Mouse (Mus musculus) ES-E14 (cell line): Measurements from ENCODE around the gene Col4a3. TPM values are rescaled to one million over a fixed set of nuclear protein-coding genes. Genes with fewer than 3 reads are reported as not detected.
A peak's percentile ranks its signal among the peaks of the same experiment; 100 is the strongest.

Source experiments
- DNase-seq: peaks from one replicate; pipeline ENCODE4 v3.0.0-alpha.2; 2013; ENCODE audit warnings: low read depth, low spot score
- H3K27ac ChIP-seq: 2 replicates; pipeline ENCODE4 v1.5.1; 2012; ENCODE audit warnings: low read depth, mild to moderate bottlenecking, low read length, moderate library complexity, mixed read lengths; ENCODE audit not compliant: poor library complexity, insufficient read depth, severe bottlenecking
- H3K36me3 ChIP-seq: 2 replicates; pipeline ENCODE4 v1.6.1; 2012; ENCODE audit warnings: mild to moderate bottlenecking, low read length, moderate library complexity, mixed read lengths; ENCODE audit not compliant: control insufficient read depth, poor library complexity, insufficient read depth, severe bottlenecking
- H3K4me1 ChIP-seq, 2 experiments: fragments of 150-350 bp in 1 of 2; sonication (generic) in 1 of 2; 2 replicates each; pipeline ENCODE4 v1.6.1; 2012; ENCODE audit warnings: low read length in 2 of 2, mild to moderate bottlenecking in 1 of 2, mixed read lengths in 1 of 2; ENCODE audit not compliant: control insufficient read depth in 2 of 2, insufficient read depth in 2 of 2, poor library complexity in 1 of 2
- H3K4me3 ChIP-seq, 2 experiments: fragments of 150-350 bp in 1 of 2; sonication (generic) in 1 of 2; 2 replicates each; pipeline ENCODE4 v1.5.1; 2012; ENCODE audit warnings: low read length in 2 of 2, low read depth in 1 of 2, mild to moderate bottlenecking in 1 of 2, mixed read lengths in 1 of 2; ENCODE audit not compliant: insufficient read depth in 1 of 2, poor library complexity in 1 of 2, severe bottlenecking in 1 of 2
- H3K9ac ChIP-seq: 2 replicates; pipeline ENCODE4 v1.6.1; 2012; ENCODE audit warnings: low read depth, mild to moderate bottlenecking, low read length, mixed read lengths; ENCODE audit not compliant: poor library complexity, insufficient read depth, severe bottlenecking
- H3K9me3 ChIP-seq: fragments of 150-350 bp; sonication (generic); 2 replicates; pipeline ENCODE4 v1.6.1; 2012; ENCODE audit warnings: low read depth, mild to moderate bottlenecking, low read length; ENCODE audit not compliant: control insufficient read depth, insufficient read depth
- CHD2 ChIP-seq: IDR thresholded peaks from 2 replicates; pipeline ENCODE4 v1.6.1; 2014; ENCODE audit warnings: mild to moderate bottlenecking, low read depth, low read length, inconsistent platforms
- HCFC1 ChIP-seq: IDR thresholded peaks from 2 replicates; pipeline ENCODE4 v1.6.1; 2012; ENCODE audit warnings: low read length, inconsistent platforms, borderline replicate concordance; ENCODE audit not compliant: insufficient read depth
- MAFK ChIP-seq: IDR thresholded peaks from 2 replicates; pipeline ENCODE4 v1.6.1; 2014; ENCODE audit warnings: mild to moderate bottlenecking, low read depth, low read length, inconsistent platforms; ENCODE audit not compliant: insufficient read depth
- ZC3H11A ChIP-seq: IDR thresholded peaks from 2 replicates; pipeline ENCODE4 v1.6.1; 2012; ENCODE audit warnings: low read depth, mild to moderate bottlenecking, inconsistent platforms, low read length, borderline replicate concordance
- ZNF384 ChIP-seq: IDR thresholded peaks from 2 replicates; pipeline ENCODE4 v1.6.1; 2012; ENCODE audit warnings: low read depth, low read length, inconsistent platforms
- in situ Hi-C, 2 experiments: fragments of 600-800 bp; cut with MboI; formaldehyde crosslinking; loops; one replicate each; pipeline ENCODE4 v1.15.1; 2025; ENCODE audit warnings: low sequenced_read_pairs in 2 of 2, inconsistent platforms in 1 of 2; ENCODE audit not compliant: unreplicated experiment in 2 of 2
- total RNA-seq: library from RNA; depleted of rRNA; stranded (reverse); fragments of 300-350 nt; gene quantifications from 2 replicates; pipeline ENCODE4 v1.2.3, GENCODE M21; 2012

Gene Col4a3
- total RNA-seq, 1 experiment, result not detected

DNA sequence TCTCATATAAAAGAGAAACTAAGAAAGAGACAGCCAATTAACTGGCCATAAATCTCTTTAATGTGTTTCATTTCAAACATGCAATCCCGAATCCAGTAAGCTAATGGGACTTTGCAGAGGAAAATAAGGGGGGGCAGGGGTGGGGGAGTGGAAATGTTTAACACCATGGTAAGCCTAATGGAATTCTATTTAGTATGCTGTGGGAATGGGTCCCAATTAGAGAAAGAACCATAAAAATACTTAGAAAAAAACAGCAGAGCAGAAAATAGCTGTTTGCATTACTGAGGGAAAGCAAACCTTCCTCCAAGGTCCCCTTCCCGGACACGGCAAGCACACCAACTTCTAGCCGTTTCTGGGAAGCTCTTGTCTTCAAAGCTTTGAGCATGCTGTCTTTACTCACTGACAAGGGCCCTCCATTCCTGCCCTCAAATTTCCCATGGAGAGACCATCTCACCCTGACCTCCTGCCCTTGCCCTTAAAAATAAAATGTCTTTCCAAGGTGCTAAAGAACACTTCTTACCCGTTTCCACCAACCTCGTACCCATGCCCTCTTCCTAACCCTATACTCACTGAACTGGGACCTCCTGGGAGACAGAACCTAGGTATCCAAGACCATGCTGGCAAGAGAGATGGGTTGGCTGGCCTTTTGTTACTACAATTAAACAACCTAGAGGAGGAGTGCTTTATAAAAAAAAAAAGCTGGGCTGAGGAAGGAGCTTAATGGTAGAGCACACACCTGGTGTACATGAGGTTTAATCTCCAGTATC is 42.1 kb upstream of the Col4a3 start:
- Histone ChIP-seq H3K36me3 (no peaks in the 10 kb centered on the region), H3K4me3 (no peak overlapping the region), H3K9me3 (no peaks in the 10 kb centered on the region), H3K9ac (no peak overlapping the region), H3K4me1 (no peaks in the 10 kb centered on the region), H3K27ac (no peak overlapping the region)
- TF ChIP-seq ZNF384 (no peak), ZC3H11A (no peak), MAFK (no peak), CHD2 (no peak), HCFC1 (no peak)
- in situ Hi-C loops, result no loop called here
- no peak for DNase-seq

DNA sequence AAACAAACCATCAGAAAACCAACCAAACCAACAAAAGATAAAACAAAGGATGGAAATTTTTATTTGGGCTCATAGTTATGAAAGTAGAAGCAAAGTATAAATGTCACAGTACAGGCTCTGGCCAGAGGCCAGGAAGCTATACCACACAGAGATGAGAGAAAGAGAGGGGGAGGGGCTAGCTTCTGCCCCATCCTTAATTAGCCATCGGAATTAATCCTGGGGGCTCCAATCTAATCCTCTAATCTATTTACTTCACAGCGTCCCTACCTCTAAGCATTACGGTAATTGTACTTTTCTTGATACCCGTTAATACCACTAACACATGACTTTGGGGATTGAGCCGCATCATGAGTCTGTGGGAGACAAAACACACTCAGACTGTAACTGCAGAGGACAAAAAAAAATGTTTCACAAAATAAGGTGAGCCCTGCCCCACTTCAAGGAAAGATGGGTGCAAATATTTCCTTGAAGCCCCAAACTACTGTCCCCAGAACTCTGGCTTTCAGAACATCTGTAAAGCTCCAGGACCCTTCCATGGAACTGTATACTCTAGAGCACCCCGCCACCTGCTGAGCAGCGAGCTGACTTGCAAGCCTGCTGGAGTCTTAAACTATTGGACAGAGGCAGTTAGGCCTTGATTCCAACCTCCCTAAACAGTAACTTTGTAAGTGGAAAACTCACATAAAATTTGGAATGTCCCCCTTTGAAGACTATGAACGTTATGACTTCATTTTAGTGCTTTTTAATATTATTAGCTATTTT is 41.3 kb upstream of the Col4a3 start:
- Histone ChIP-seq H3K9me3 (no peaks in the 10 kb centered on the region), H3K9ac (no peak overlapping the region), H3K36me3 (no peaks in the 10 kb centered on the region), H3K4me3 (no peak overlapping the region), H3K4me1 (no peaks in the 10 kb centered on the region), H3K27ac (no peak overlapping the region)
- no peak for TF ChIP-seq CHD2
- TF ChIP-seq ZNF384, result no peak
- TF ChIP-seq MAFK, result no peak
- no peak for TF ChIP-seq HCFC1
- no peak for TF ChIP-seq ZC3H11A
- DNase-seq, result no peak
- in situ Hi-C loops, result no loop called here

DNA sequence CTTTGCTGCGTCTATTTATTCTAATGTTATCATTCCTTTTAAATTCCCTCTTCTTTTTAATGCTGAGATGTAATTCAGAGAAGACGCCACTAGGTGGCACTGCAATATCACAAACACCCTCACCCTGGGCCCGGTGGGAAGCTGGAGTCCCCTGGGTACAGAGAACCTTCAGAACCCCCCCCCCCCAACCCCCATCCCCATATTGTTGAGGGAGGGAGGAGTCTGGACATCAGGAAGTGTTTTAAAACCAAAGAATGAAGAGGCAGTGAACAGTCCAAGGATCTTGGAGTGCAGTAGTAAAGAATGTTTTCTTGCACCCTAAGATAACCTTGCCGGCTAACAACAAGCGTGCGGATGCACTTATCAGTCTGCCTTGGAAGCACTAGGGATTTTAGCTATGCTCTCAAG is 32.3 kb upstream of the Col4a3 start:
- no peaks in the 10 kb centered on the region for H3K4me1 ChIP-seq
- in situ Hi-C loops, result loop anchor here in 1 of 2 experiments (10.0 kb wide), 1 partner anchor 210 kb away; the partner anchor contains the start of gene Tm4sf20
- H3K4me3 ChIP-seq, result no peak overlapping the region
- H3K9ac ChIP-seq, result no peak overlapping the region
- no peaks in the 10 kb centered on the region for H3K9me3 ChIP-seq
- DNase-seq, result peak; percentile 36
- H3K36me3 ChIP-seq, result no peaks in the 10 kb centered on the region
- TF ChIP-seq CHD2 (no peak), ZC3H11A (0 out of 2 replicates have a peak, but pooled peaks have one; percentile 19)
- no peak overlapping the region for H3K27ac ChIP-seq

DNA sequence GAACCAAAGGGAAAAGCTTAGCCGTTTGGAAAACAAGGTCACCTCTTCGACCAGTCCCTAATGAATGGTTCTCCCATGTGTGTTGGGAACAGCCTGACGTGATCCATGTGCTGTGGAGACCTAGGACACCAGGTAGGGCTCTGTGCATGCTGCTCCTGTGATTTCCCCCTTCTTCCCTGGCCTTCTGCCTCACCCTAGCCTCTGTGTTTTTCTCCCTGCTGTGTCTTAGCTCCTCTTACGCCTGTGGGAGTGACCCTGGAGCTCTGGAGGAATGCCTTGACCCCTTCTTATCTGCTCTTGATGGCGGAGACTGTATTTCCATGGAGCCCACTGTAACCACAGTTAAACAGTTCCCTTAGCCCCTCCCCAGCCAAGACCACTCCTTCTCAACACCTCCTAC is 31.8 kb upstream of the Col4a3 start:
- no peaks in the 10 kb centered on the region for H3K36me3 ChIP-seq
- H3K9ac ChIP-seq, result no peak overlapping the region
- no peak for DNase-seq
- no peak overlapping the region for H3K4me3 ChIP-seq
- H3K4me1 ChIP-seq, result no peaks in the 10 kb centered on the region
- H3K9me3 ChIP-seq, result no peaks in the 10 kb centered on the region
- TF ChIP-seq CHD2 (no peak), HCFC1 (no peak), ZC3H11A (no peak), MAFK (no peak), ZNF384 (no peak)
- H3K27ac ChIP-seq, result no peak overlapping the region
- in situ Hi-C loops, result loop anchor here in 1 of 2 experiments (10.0 kb wide), 1 partner anchor 210 kb away; the partner anchor contains the start of gene Tm4sf20

DNA sequence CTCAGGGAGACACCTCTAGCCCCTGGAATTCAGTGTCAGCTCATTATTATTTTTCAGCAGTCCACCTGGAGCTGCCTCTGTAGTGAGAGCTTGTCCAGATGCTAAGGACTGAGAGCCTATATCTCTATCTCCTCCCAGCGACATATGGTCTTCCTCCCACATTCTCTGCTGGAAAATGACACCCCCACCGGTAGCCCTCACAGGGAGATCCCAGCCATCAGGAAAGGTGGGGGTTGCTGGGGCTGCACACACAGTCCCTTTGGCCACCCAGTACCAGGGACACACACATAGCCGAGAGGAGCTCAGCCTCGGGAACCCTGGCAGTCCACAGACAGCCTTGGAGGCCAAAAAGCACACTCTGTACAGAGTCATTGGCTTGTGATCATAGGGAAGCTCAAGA is 26.5 kb upstream of the Col4a3 start:
- in situ Hi-C loops, result no loop called here
- no peaks in the 10 kb centered on the region for H3K4me1 ChIP-seq
- H3K4me3 ChIP-seq, result no peak overlapping the region
- no peaks in the 10 kb centered on the region for H3K9me3 ChIP-seq
- H3K36me3 ChIP-seq, result no peaks in the 10 kb centered on the region
- DNase-seq, result no peak
- no peak for TF ChIP-seq CHD2
- no peak for TF ChIP-seq ZC3H11A
- TF ChIP-seq ZNF384, result no peak
- no peak for TF ChIP-seq HCFC1
- no peak for TF ChIP-seq MAFK
- no peak overlapping the region for H3K9ac ChIP-seq
- H3K27ac ChIP-seq, result no peak overlapping the region
